Mouse (Mus musculus): ENCODE data around the gene Mrap2. TPM values are rescaled to one million over a fixed set of nuclear protein-coding genes. Genes with fewer than 3 reads are reported as not detected.
"Not testable (repeated sequence)": the region's sequence is repeated elsewhere in the genome, so short reads cannot be mapped to it uniquely, and the experiment has no call there.

Mrap2 gene
- polyA plus RNA-seq (2012; ENCODE audit: insufficient read depth, insufficient read length, low replicate concordance, missing spikeins) = not detected in 2 replicates

DNA sequence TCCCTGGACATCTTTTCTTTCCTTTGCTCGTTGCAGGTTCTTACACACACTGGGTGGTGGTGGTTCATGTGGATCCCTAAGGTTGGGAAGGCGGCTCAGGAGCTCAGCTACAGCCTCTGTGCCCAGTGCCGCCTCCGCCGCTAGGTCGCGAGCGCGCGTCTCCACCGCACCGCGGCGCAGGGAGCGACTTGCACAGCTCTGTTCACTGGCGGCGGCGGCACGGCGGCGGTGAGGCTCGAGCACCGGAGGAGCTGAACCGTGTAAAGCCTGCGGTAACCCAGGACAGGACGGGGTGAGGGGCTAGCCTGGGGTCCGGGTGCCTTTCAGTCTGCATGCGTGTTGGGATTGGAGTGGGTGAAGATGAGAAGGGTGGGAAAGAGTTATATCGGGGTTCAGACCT lies at the start of gene Mrap2:
Gene Mrap2, plus strand, starts transcription at position 201 of the 400 bp plus-strand sequence.
- Histone ChIP-seq H3K4me1 (ENCODE audit: control insufficient read depth, insufficient read depth, low read length) (peaks cover 12% of the 10 kb centered on the region), H3K4me3 (ENCODE audit: insufficient read depth, low read depth, low read length) (peak within 1 kb of the TSS; percentile 34), H3K27ac (ENCODE audit: insufficient read depth, low read depth, low read length) (no peak within 1 kb of the TSS)
- peak; percentile 28; the same call in 1 of the 2 replicates for TF ChIP-seq CTCF (IDR thresholded peaks at IDR 0.05; ENCODE audit: insufficient read depth, low read depth, low read length)
- no peak for TF ChIP-seq POLR2A (IDR thresholded peaks at IDR 0.05; ENCODE audit: insufficient read depth, low read depth, low read length)
- under 1% methylated on average over 29 of the region's 29 CpGs for WGBS

DNA sequence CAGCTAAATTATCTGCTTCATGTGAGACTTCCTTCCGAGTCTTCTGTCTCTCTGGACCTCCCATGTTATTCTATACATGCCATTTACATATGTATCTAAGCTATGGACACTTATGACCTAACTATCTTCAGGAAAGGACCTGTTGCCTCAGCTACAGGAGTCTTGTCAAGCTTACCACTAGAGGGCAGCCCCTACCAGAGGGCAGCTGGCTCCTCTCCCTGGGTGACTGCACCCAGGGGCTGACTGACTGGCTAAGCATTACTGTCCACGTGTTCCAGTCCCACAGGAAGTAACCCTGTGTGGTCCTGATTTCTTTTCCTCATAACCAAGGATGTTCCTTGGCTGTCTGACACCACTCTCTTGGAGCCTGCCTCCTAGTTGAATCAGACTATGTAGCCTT lies 46.1 kb upstream of the Mrap2 start:
- H3K4me1 ChIP-seq (ENCODE audit: control insufficient read depth, insufficient read depth, low read length) = no peaks in the 10 kb centered on the region
- 50% methylated on average over 2 of the region's 2 CpGs for WGBS
- H3K27ac ChIP-seq (ENCODE audit: insufficient read depth, low read depth, low read length) = no peak overlapping the region
- no peak for TF ChIP-seq POLR2A (IDR thresholded peaks at IDR 0.05; ENCODE audit: insufficient read depth, low read depth, low read length)
- TF ChIP-seq CTCF (IDR thresholded peaks at IDR 0.05; ENCODE audit: insufficient read depth, low read depth, low read length) = no peak
- no peak overlapping the region for H3K4me3 ChIP-seq (ENCODE audit: insufficient read depth, low read depth, low read length)

DNA sequence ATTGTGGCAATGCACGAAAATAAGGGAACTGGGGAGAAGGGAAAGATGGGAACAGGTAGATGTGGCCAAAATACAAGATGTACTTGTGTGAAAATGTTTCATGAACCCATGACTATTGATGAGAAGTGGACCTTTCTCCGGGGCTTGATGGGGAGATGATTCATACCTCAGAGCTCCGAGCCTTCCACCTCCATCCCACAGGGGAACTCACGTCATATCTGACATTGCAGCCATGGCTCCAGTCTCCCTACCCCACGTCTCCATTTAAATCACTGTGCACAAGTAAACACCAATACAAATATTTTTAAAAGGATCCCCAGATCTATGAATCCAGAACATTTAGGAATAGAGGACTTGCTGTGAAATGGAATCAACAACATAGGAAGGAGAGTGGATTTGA lies 29.1 kb upstream of the Mrap2 start:
- H3K27ac ChIP-seq (ENCODE audit: insufficient read depth, low read depth, low read length) = no peak overlapping the region
- H3K4me1 ChIP-seq (ENCODE audit: control insufficient read depth, insufficient read depth, low read length) = 0 out of 2 replicates have a peak, but pooled peaks cover 3% of the 10 kb centered on the region
- TF ChIP-seq POLR2A (IDR thresholded peaks at IDR 0.05; ENCODE audit: insufficient read depth, low read depth, low read length) (no peak), CTCF (IDR thresholded peaks at IDR 0.05; ENCODE audit: insufficient read depth, low read depth, low read length) (no peak)
- WGBS = 72% methylated on average over 5 of the region's 5 CpGs
- no peak overlapping the region for H3K4me3 ChIP-seq (ENCODE audit: insufficient read depth, low read depth, low read length)

DNA sequence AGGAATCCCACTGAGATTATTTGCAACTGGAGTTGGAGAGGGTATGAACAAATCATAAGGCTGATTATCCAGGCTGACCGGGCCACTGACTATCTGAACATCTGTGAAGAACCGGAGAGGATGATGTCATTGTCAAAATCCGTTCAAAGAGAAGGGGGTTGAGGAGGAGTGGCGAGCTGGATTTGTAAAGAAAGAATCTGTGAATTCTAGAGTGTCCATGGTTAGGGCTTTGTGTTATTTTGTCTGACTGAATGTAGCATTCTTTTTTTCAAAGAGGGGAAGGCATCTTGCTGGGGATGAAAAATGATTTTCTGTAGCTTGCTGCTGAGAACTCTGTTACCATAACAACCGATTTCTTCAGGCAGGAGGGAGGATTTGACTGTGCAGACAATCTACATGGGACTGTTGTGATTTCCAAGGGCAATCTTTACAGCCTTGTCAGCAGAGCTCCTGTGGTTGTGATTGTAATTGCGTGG lies 28.6 kb upstream of the Mrap2 start:
- Histone ChIP-seq H3K4me3 (ENCODE audit: insufficient read depth, low read depth, low read length) (no peak overlapping the region), H3K27ac (ENCODE audit: insufficient read depth, low read depth, low read length) (no peak overlapping the region), H3K4me1 (ENCODE audit: control insufficient read depth, insufficient read depth, low read length) (0 out of 2 replicates have a peak, but pooled peaks cover 3% of the 10 kb centered on the region)
- no peak for TF ChIP-seq CTCF (IDR thresholded peaks at IDR 0.05; ENCODE audit: insufficient read depth, low read depth, low read length)
- no peak for TF ChIP-seq POLR2A (IDR thresholded peaks at IDR 0.05; ENCODE audit: insufficient read depth, low read depth, low read length)
- WGBS = 19% methylated on average over 6 of the region's 6 CpGs

DNA sequence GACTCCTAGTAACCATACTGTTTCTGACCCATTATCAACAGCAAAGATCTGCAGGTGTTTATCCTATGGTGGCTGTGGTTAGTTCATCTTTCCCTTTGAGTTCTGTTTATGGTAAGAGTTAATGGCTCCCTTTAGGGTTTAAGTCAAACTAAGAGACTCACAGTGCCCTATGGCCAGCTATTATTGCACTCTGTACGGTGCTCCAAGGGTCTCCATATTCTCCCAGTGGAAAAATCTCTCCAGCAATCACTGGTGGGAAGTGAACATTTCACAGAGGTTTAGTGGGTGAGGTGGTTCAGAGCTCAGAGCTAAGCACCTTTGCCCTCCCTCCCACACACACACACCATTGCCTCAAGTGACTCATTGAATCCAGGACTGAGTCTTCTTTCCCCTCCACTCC lies 28.1 kb upstream of the Mrap2 start:
- TF ChIP-seq POLR2A (IDR thresholded peaks at IDR 0.05; ENCODE audit: insufficient read depth, low read depth, low read length) (no peak), CTCF (IDR thresholded peaks at IDR 0.05; ENCODE audit: insufficient read depth, low read depth, low read length) (no peak)
- Histone ChIP-seq H3K4me1 (ENCODE audit: control insufficient read depth, insufficient read depth, low read length) (0 out of 2 replicates have a peak, but pooled peaks cover 3% of the 10 kb centered on the region), H3K4me3 (ENCODE audit: insufficient read depth, low read depth, low read length) (no peak overlapping the region), H3K27ac (ENCODE audit: insufficient read depth, low read depth, low read length) (no peak overlapping the region)
- WGBS = 75% methylated on average over 1 of the region's 1 CpGs

DNA sequence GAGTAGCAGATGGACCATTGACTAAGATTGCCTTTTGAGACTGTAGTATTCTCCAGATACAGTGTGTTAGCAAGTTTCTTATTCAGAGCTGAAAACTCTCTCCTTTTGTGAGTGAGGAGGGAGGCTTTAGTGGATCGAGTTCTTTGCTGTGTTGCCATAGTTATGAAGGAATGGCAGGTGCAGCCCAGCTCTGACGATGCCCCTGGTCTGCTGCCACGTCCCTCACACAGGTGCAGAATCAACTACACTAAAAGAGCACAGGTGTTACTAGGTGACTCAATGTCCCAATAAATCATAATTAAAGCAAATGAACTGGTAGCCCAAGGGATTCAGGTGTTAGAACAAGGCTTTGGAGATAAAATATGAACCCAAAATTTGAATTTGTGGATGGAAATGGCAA lies 25.1 kb upstream of the Mrap2 start:
- TF ChIP-seq CTCF (IDR thresholded peaks at IDR 0.05; ENCODE audit: insufficient read depth, low read depth, low read length) (no peak), POLR2A (IDR thresholded peaks at IDR 0.05; ENCODE audit: insufficient read depth, low read depth, low read length) (no peak)
- H3K4me1 ChIP-seq (ENCODE audit: control insufficient read depth, insufficient read depth, low read length) = 0 out of 2 replicates have a peak, but pooled peaks cover 3% of the 10 kb centered on the region
- no peak overlapping the region for H3K4me3 ChIP-seq (ENCODE audit: insufficient read depth, low read depth, low read length)
- H3K27ac ChIP-seq (ENCODE audit: insufficient read depth, low read depth, low read length) = no peak overlapping the region
- WGBS = 57% methylated on average over 3 of the region's 3 CpGs

DNA sequence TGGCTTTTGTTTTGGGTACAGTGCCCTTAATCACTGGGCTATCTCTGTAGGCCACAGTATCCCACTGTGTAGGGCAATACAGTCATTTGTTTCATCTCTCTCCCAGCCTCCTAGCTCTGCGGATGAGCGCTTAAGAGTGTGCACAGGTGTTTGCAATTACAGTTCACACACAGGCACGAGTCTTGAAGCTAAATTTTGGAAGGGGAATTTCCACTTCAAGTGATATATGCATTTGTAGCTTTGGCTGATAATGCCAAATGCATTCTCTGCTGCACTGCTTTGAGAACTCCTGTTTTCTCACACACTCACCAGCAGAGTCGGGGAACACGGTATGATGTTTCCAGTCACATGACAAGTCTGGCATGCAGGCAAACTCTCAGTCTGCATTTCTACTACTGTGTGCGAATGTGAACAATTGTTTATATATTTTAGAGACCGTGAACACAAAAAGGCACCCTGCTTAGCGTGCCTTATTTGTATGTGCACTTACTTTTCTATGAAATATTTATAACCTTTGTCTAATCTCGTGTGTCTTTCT lies 22.1 kb upstream of the Mrap2 start:
- no peak overlapping the region for H3K4me3 ChIP-seq (ENCODE audit: insufficient read depth, low read depth, low read length)
- no peak overlapping the region for H3K27ac ChIP-seq (ENCODE audit: insufficient read depth, low read depth, low read length)
- H3K4me1 ChIP-seq (ENCODE audit: control insufficient read depth, insufficient read depth, low read length) = no peaks in the 10 kb centered on the region
- 47% methylated on average over 9 of the region's 9 CpGs for WGBS
- TF ChIP-seq POLR2A (IDR thresholded peaks at IDR 0.05; ENCODE audit: insufficient read depth, low read depth, low read length) = no peak
- no peak for TF ChIP-seq CTCF (IDR thresholded peaks at IDR 0.05; ENCODE audit: insufficient read depth, low read depth, low read length)

DNA sequence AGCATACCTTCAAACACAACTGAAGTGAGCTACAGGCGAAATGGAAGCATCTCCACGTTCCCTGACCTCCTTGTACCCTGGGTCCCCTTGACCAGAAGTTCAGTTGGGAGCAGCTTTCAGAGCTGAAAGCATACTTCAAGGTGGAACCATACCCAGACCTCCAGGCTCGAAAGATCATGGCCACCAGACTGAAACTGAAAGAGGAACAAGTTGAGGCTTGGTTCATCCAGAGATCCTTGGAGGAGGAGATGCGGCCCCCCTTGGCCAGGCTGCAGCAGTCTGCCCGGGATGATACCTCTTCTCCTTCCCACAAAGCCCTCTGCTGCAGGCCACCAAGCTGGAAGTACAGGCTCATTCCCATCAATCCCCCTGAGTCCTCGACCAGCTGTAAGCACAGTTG lies 17.1 kb upstream of the Mrap2 start:
- H3K4me3 ChIP-seq (ENCODE audit: insufficient read depth, low read depth, low read length); H3K4me1 ChIP-seq (ENCODE audit: control insufficient read depth, insufficient read depth, low read length); H3K27ac ChIP-seq (ENCODE audit: insufficient read depth, low read depth, low read length): not testable (repeated sequence)
- 85% methylated on average over 6 of the region's 6 CpGs for WGBS

DNA sequence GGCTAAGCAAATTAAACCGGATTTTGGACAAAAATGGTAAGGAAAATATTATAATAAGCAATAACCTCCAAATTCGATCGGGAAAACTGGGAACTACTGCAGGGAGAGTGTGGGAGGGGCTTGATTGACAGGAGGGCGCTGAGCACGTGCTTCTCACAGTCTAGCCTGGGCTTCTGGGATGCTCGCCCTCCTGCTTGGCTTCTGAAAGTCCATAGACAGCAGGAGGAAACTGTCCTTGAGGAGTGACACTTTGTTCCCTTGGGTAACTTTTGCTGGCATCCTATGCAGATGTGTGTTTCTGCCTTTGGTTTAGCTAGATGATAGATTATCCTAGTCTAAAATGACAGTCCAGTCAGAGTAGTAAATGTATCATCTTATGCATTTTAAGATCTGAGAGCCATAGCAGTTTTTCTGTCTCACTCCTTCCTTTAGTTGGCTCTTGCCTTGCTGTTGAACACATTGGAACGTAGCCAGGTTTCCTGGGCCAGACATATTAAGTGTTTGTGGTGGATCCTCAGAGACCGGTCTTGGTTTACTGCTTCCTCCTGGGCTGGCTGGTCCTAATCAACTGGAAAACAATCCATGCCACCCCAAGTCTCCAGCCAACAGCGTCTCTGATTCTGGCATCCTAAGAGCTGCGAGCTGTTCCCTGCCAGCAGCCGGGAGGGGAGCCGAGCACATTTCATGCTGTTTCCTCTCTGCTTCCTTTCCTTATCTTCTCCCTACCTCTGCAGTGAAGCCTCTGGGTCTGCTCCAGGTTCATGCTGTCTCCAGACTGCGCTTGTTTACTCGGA lies 8.1 kb upstream of the Mrap2 start:
- 57% methylated on average over 14 of the region's 14 CpGs for WGBS
- Histone ChIP-seq H3K4me3 (ENCODE audit: insufficient read depth, low read depth, low read length) (no peak overlapping the region), H3K4me1 (ENCODE audit: control insufficient read depth, insufficient read depth, low read length) (0 out of 2 replicates have a peak, but pooled peaks cover 3% of the 10 kb centered on the region), H3K27ac (ENCODE audit: insufficient read depth, low read depth, low read length) (no peak overlapping the region)
- no peak for TF ChIP-seq POLR2A (IDR thresholded peaks at IDR 0.05; ENCODE audit: insufficient read depth, low read depth, low read length)
- no peak for TF ChIP-seq CTCF (IDR thresholded peaks at IDR 0.05; ENCODE audit: insufficient read depth, low read depth, low read length)

Data from olfactory bulb, adult 2 months (tissue).